Mouse (Mus musculus): ENCODE results near the gene Vmn1r225. TPM values are rescaled to one million over a fixed set of nuclear protein-coding genes. Genes with fewer than 3 reads are reported as not detected.
"Not testable (repeated sequence)": the region's sequence is repeated elsewhere in the genome, so short reads cannot be mapped to it uniquely, and the experiment has no call there.

Gene Vmn1r225
- not detected in 2 replicates for polyA plus RNA-seq (2016; fragmentation: Nextera tagmentation; extraction: Ambion mirVana)

- Histone ChIP-seq H3K4me2 (no peak within 1 kb of the TSS), H3K27me3 (replicated peaks) (no peaks in the 10 kb centered on the region), H3K4me3 (no peak within 1 kb of the TSS), H3K36me3 (no peaks in the 10 kb centered on the region), H3K4me1 (no peaks in the 10 kb centered on the region), H3K9ac (no peak within 1 kb of the TSS), H3K9me3 (replicated peaks) (0 out of 2 replicates have a peak, but pooled peaks cover 4% of the 10 kb centered on the region), H3K27ac (no peak within 1 kb of the TSS)
- no peak for ATAC-seq
Observed at GRCm38 (mm10) chr17:20497858-20498257, at the start of gene Vmn1r225. TSS of gene Vmn1r225 (plus strand) at chr17:20498158.

GRCm38 (mm10) chr17:20473311-20473710, 24.6 kb upstream of the Vmn1r225 start:
- no peaks in the 10 kb centered on the region for H3K27me3 ChIP-seq (replicated peaks)
- H3K4me1 ChIP-seq, result no peaks in the 10 kb centered on the region
- no peak overlapping the region for H3K27ac ChIP-seq
- no peak overlapping the region for H3K9ac ChIP-seq
- no peak overlapping the region for H3K4me3 ChIP-seq
- H3K9me3 ChIP-seq (replicated peaks), result no peaks in the 10 kb centered on the region
- no peak for ATAC-seq
- H3K36me3 ChIP-seq, result no peaks in the 10 kb centered on the region
- WGBS (ENCODE audit: insufficient replicate concordance), result 53% methylated on average over 3 of the region's 3 CpGs
- H3K4me2 ChIP-seq, result no peak overlapping the region

GRCm38 (mm10) chr17:20481231-20481630, 16.7 kb upstream of the Vmn1r225 start, which contains the start of gene Vmn2r108:
TSS of gene Vmn2r108 (minus strand) at chr17:20481331.
- Histone ChIP-seq H3K9me3 (replicated peaks) (no peaks in the 10 kb centered on the region), H3K36me3 (no peaks in the 10 kb centered on the region), H3K4me3 (no peak within 1 kb of the TSS), H3K9ac (no peak within 1 kb of the TSS), H3K4me2 (no peak within 1 kb of the TSS), H3K27ac (no peak within 1 kb of the TSS), H3K4me1 (no peaks in the 10 kb centered on the region), H3K27me3 (replicated peaks) (no peaks in the 10 kb centered on the region)
- ATAC-seq, result no peak

- ATAC-seq; H3K36me3 ChIP-seq; H3K4me2 ChIP-seq; H3K27ac ChIP-seq; H3K4me3 ChIP-seq; H3K4me1 ChIP-seq; H3K9ac ChIP-seq; H3K9me3 ChIP-seq (replicated peaks); H3K27me3 ChIP-seq (replicated peaks): not testable (repeated sequence)
Observed at GRCm38 (mm10) chr17:20508247-20508646, 10.3 kb downstream of the Vmn1r225 start.

Other genes with a start within 250 kb of the Vmn1r225 start
- not detected in 2 replicates for gene Vmn2r106, start 212.6 kb upstream of the Vmn1r225 start, polyA plus RNA-seq (2016; fragmentation: Nextera tagmentation; extraction: Ambion mirVana)
- gene Vmn2r107, start 152.9 kb upstream of the Vmn1r225 start, polyA plus RNA-seq (2016; fragmentation: Nextera tagmentation; extraction: Ambion mirVana), result not detected in 2 replicates
- gene Vmn1r224, start 84.0 kb upstream of the Vmn1r225 start, polyA plus RNA-seq (2016; fragmentation: Nextera tagmentation; extraction: Ambion mirVana), result not detected in 2 replicates
- gene Vmn2r108, start 16.8 kb upstream of the Vmn1r225 start, polyA plus RNA-seq (2016; fragmentation: Nextera tagmentation; extraction: Ambion mirVana), result not detected in 2 replicates
- gene Vmn2r109, start 66.6 kb downstream of the Vmn1r225 start, polyA plus RNA-seq (2016; fragmentation: Nextera tagmentation; extraction: Ambion mirVana), result not detected in 2 replicates
- 0.04 TPM in 1 of 2 replicates, not detected in the other for gene Vmn2r110, start 98.3 kb downstream of the Vmn1r225 start, polyA plus RNA-seq (2016; fragmentation: Nextera tagmentation; extraction: Ambion mirVana)
- gene Fpr-rs3, start 126.7 kb downstream of the Vmn1r225 start, polyA plus RNA-seq (2016; fragmentation: Nextera tagmentation; extraction: Ambion mirVana), result not detected in 2 replicates
- not detected in 2 replicates for gene Vmn1r226, start 184.7 kb downstream of the Vmn1r225 start, polyA plus RNA-seq (2016; fragmentation: Nextera tagmentation; extraction: Ambion mirVana)
- not detected in 2 replicates for gene Vmn1r227, start 231.7 kb downstream of the Vmn1r225 start, polyA plus RNA-seq (2016; fragmentation: Nextera tagmentation; extraction: Ambion mirVana)

All from liver, embryonic 12.5 days (tissue).